Mouse (Mus musculus) liver, adult (tissue): ENCODE measurements at regions not wholly inside any gene's neighbourhood (a gene's known extent, or its start where the extent isn't known, plus 50 kb on each side); places are given as distances from the start of the nearest gene placed in this dataset.

Experiments used
- GATA4 ChIP-seq: IDR thresholded peaks from 2 replicates; pipeline ENCODE4 v1.6.1; 2014; ENCODE audit warnings: mild to moderate bottlenecking, low read length; ENCODE audit not compliant: insufficient replicate concordance

GRCm38 (mm10) chr11:22632314-22632700 lies 120.4 kb downstream of the Tmem17 start:
- TF ChIP-seq GATA4: no peak

- TF ChIP-seq GATA4: no peak
These were observed 121.1 kb downstream of the Tmem17 start for GRCm38 (mm10) chr11:22632988-22633387.

- no peak for TF ChIP-seq GATA4
These were observed 122.1 kb downstream of the Tmem17 start for GRCm38 (mm10) chr11:22633961-22634360.

GRCm38 (mm10) chr11:22635021-22635420 lies 123.1 kb downstream of the Tmem17 start:
- TF ChIP-seq GATA4: no peak

- no peak for TF ChIP-seq GATA4
These were observed 124.4 kb downstream of the Tmem17 start for GRCm38 (mm10) chr11:22636321-22636720.

GRCm38 (mm10) chr11:22636761-22637557 lies 125.1 kb downstream of the Tmem17 start:
- TF ChIP-seq GATA4: no peak

GRCm38 (mm10) chr11:22638171-22638570 lies 126.3 kb downstream of the Tmem17 start:
- TF ChIP-seq GATA4: no peak

GRCm38 (mm10) chr11:22638700-22639099 lies 126.8 kb downstream of the Tmem17 start:
- no peak for TF ChIP-seq GATA4

- no peak for TF ChIP-seq GATA4
These were observed 128.6 kb downstream of the Tmem17 start for GRCm38 (mm10) chr11:22640371-22640990.

GRCm38 (mm10) chr11:22641450-22641849 lies 129.6 kb downstream of the Tmem17 start:
- TF ChIP-seq GATA4: no peak

- no peak for TF ChIP-seq GATA4
These were observed 132.2 kb downstream of the Tmem17 start for GRCm38 (mm10) chr11:22644010-22644625.

GRCm38 (mm10) chr11:22644877-22645276 lies 133.0 kb downstream of the Tmem17 start:
- TF ChIP-seq GATA4: no peak

- TF ChIP-seq GATA4: no peak
These were observed 134.5 kb downstream of the Tmem17 start for GRCm38 (mm10) chr11:22646192-22646936.

- no peak for TF ChIP-seq GATA4
These were observed 136.4 kb downstream of the Tmem17 start for GRCm38 (mm10) chr11:22648275-22648674.

GRCm38 (mm10) chr11:22650771-22651170 lies 138.9 kb downstream of the Tmem17 start:
- no peak for TF ChIP-seq GATA4

- TF ChIP-seq GATA4: no peak
These were observed 139.4 kb downstream of the Tmem17 start for GRCm38 (mm10) chr11:22651313-22651712.

- no peak for TF ChIP-seq GATA4
These were observed 140.0 kb downstream of the Tmem17 start for GRCm38 (mm10) chr11:22651911-22652310.
